Mouse (Mus musculus) v-Abl transformed pro-B cells (cell line): ENCODE measurements around the gene Oog4.
"Not testable (repeated sequence)": the region's sequence is repeated elsewhere in the genome, so short reads cannot be mapped to it uniquely, and the experiment has no call there.

Source experiments
- in situ Hi-C, 2 experiments: fragments of 400-800 bp; cut with MboI; formaldehyde crosslinking; loops; one replicate each; pipeline ENCODE4 v1.15.1; 2025; ENCODE audit not compliant: unreplicated experiment in 2 of 2

Gene Oog4

DNA sequence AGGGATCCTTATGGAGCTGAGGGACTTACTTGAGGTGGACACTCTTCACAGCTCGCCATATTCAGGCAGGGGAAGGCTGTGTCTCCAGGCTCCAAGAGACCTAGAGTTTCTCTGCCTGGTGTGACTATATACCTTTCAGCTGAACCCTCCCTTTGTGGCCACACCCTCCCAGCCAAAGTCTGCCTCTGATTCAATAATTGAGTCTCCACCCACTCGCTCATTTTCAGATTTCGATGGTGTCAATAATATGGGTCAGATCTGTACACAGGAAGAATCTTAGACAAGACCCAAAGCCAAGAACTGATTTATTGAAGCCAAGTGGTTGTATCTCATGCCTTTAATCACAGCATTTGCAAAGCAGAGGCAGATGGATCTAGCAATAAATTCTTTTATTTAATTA, at the start of gene Oog4:
Gene Oog4, minus strand, starts transcription at position 101 of the 400 bp plus-strand sequence.
- in situ Hi-C loops: no loop called here

DNA sequence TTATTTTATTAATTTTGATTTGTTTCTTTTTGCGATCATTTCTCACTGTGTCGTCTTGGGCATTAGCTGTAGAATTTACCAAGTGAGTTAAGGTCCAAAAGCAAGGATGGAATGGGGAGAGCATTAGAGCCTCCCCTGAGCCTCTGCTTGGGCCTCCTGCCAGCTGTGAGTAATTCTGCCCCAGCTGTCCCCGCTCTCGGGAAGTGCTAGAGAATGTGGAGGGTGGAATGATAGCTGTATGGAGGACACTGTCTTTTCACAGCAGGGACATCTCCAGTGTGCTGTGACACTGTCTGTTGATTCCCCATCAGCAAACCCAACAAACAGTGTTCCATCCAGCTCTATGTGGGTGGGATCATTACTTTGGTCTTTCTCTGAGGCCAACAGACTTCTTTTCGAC, 23.4 kb downstream of the Oog4 start:
- in situ Hi-C loops: not testable (repeated sequence)

GRCm38 (mm10) chr4:143414121-143414520, 36.0 kb downstream of the Oog4 start:
- in situ Hi-C loops: loop anchor here (25.0 kb wide), 6 partner anchors 252 to 1977 kb away; partner anchors contain the start of genes Fblim1 (in 2 of the 2), Slc25a34 (in 2 of the 2), Tmem82 (in 2 of the 2) and Efhd2 (in 1 of the 2)

GRCm38 (mm10) chr4:143413621-143414020, 36.5 kb downstream of the Oog4 start:
- in situ Hi-C loops: loop anchor here (25.0 kb wide), 6 partner anchors 251 to 1976 kb away; partner anchors contain the start of genes Fblim1 (in 2 of the 2), Slc25a34 (in 2 of the 2), Tmem82 (in 2 of the 2) and Efhd2 (in 1 of the 2)

GRCm38 (mm10) chr4:143412219-143413092, 37.7 kb downstream of the Oog4 start, which contains the start of gene Pramef8:
Gene Pramef8 (plus strand): TSS chr4:143412426.
- in situ Hi-C loops: loop anchor here (25.0 kb wide), 6 partner anchors 250 to 1975 kb away; partner anchors contain the start of genes Fblim1 (in 2 of the 2), Slc25a34 (in 2 of the 2), Tmem82 (in 2 of the 2) and Efhd2 (in 1 of the 2)

GRCm38 (mm10) chr4:143411566-143412218, 38.4 kb downstream of the Oog4 start:
- in situ Hi-C loops: loop anchor here (25.0 kb wide), 6 partner anchors 249 to 1974 kb away; partner anchors contain the start of genes Fblim1 (in 2 of the 2), Slc25a34 (in 2 of the 2), Tmem82 (in 2 of the 2) and Efhd2 (in 1 of the 2)

- in situ Hi-C loops: loop anchor here in 1 of 2 experiments (25.0 kb wide), 1 partner anchor 1532 kb away; the partner anchor contains the start of gene Efhd2
Observed at GRCm38 (mm10) chr4:143394181-143394580, 55.9 kb downstream of the Oog4 start, which contains the start of gene Pramel1. Gene Pramel1 (plus strand): TSS chr4:143394428.

- in situ Hi-C loops: loop anchor here in 1 of 2 experiments (25.0 kb wide), 1 partner anchor 1527 kb away; the partner anchor contains the start of gene Efhd2
Observed at GRCm38 (mm10) chr4:143388955-143389702, 61.0 kb downstream of the Oog4 start.
